Mouse (Mus musculus): ENCODE data around the gene Aff3.

GRCm38 (mm10) chr1:38694142-38694541 is 29.4 kb upstream of the Aff3 start:
- TF ChIP-seq POLR2A (IDR thresholded peaks at IDR 0.05; ENCODE audit: low read depth, low read length) (no peak), CTCF (conservative IDR thresholded peaks at IDR 0.05; ENCODE audit: insufficient read depth, insufficient read length, low read depth, low read length) (no peak)
